Comparison of ENCODE assay signal across 25 mouse cellular contexts in the genomic region with DNA sequence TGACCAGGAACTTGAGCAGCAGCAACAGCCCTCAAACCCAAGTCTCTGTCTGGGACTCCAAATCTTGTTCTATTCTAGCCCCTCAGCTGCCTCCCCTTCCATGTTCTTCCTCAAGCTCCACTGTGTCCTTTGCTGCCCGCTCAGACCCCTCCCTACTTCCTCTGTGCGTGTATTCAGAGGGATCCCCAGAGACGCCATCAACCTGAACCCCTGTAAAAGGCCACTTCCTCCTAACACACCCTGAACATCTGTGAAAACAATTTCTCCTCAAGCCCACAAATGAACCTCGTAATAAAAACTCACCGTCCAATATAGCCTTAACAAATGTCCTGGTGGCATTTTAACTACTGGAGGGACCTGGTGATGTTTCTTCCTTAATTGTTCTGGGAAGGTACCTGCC.
DNase-seq lines count a peak whose midpoint lies in the region; ATAC-seq and TF ChIP-seq lines count a peak whose summit lies in the region.
"Had no signal": no experiment of that assay in that cellular context is flagged by ENCODE, and none has a peak within 500 bp of the region (broad histone marks: within the 10 kb centered on the region; RNA-seq: fewer than 3 reads in every experiment).

No protein-coding gene starts in this region.

- H3K4me1 ChIP-seq in heart, adult 2 months (ENCODE audit: control insufficient read depth, insufficient read depth, low read length), result peaks cover 1% of the 10 kb centered on the region; the same call in 1 of the 2 replicates
- peaks cover 6% of the 10 kb centered on the region; the same call in 1 of the 2 replicates for H3K4me1 ChIP-seq in brown adipose tissue, adult 24 weeks (ENCODE audit: control insufficient read depth, insufficient read depth, insufficient read length, low read length)
- peaks cover 25% of the 10 kb centered on the region for H3K4me1 ChIP-seq in limb, embryonic 13.5 days
- H3K4me1 ChIP-seq in liver, embryonic 11.5 days (replicated peaks; ENCODE audit: control insufficient read depth, insufficient read depth, low read length), result no peaks in the 10 kb centered on the region
- no peaks in the 10 kb centered on the region for H3K4me1 ChIP-seq in forebrain, embryonic 14.5 days (ENCODE audit: control insufficient read depth, insufficient read depth, low read length)
- H3K4me1 ChIP-seq: heart, embryonic 15.5 days; lung, embryonic 15.5 days had no signal

- H3K4me3 ChIP-seq in heart, adult 2 months, result no peak overlapping the region
- no peak overlapping the region for H3K4me3 ChIP-seq in brown adipose tissue, adult 24 weeks (ENCODE audit: insufficient read depth, low read depth, low read length)
- H3K4me3 ChIP-seq in limb, embryonic 13.5 days, result no peak overlapping the region
- no peak overlapping the region for H3K4me3 ChIP-seq in liver, embryonic 11.5 days (ENCODE audit: low read depth, low read length)
- no peak overlapping the region for H3K4me3 ChIP-seq in forebrain, embryonic 14.5 days (ENCODE audit: low read depth, low read length)
- H3K4me3 ChIP-seq: embryonic facial prominence, embryonic 12.5 days; forebrain, embryonic 15.5 days; heart, embryonic 15.5 days; lung, embryonic 15.5 days had no signal

- no peak for TF ChIP-seq EP300 in heart, adult 2 months (IDR thresholded peaks at IDR 0.05; ENCODE audit: insufficient read depth, low read depth, low read length)

- no peaks in the 10 kb centered on the region for H3K27me3 ChIP-seq in heart, adult 2 months (ENCODE audit: control insufficient read depth, insufficient read depth, low read length)
- no peaks in the 10 kb centered on the region for H3K27me3 ChIP-seq in limb, embryonic 13.5 days
- H3K27me3 ChIP-seq in liver, embryonic 11.5 days (replicated peaks; ENCODE audit: control insufficient read depth, insufficient read depth, low read length), result no peaks in the 10 kb centered on the region
- no peaks in the 10 kb centered on the region for H3K27me3 ChIP-seq in forebrain, embryonic 14.5 days (replicated peaks; ENCODE audit: control insufficient read depth, insufficient read depth, low read length)
- H3K27me3 ChIP-seq: forebrain, embryonic 15.5 days; heart, embryonic 15.5 days; lung, embryonic 15.5 days had no signal

- no peaks in the 10 kb centered on the region for H3K79me2 ChIP-seq in heart, adult 2 months (replicated peaks; ENCODE audit: control insufficient read depth, insufficient read depth, low read length)

- H3K4me2 ChIP-seq in limb, embryonic 13.5 days (replicated peaks), result no peak overlapping the region
- no peak overlapping the region for H3K4me2 ChIP-seq in liver, embryonic 11.5 days
- no peak overlapping the region for H3K4me2 ChIP-seq in forebrain, embryonic 14.5 days (ENCODE audit: low read length)
- H3K4me2 ChIP-seq: embryonic facial prominence, embryonic 12.5 days; forebrain, embryonic 15.5 days; heart, embryonic 15.5 days; lung, embryonic 15.5 days; midbrain, embryonic 11.5 days had no signal

- TF ChIP-seq POLR2A in heart, adult 2 months (IDR thresholded peaks at IDR 0.05; ENCODE audit: insufficient read depth, low read depth, low read length), result no peak

- no peaks in the 10 kb centered on the region for H3K36me3 ChIP-seq in heart, adult 2 months (ENCODE audit: control insufficient read depth, insufficient read depth, low read length)
- H3K36me3 ChIP-seq in limb, embryonic 13.5 days, result no peaks in the 10 kb centered on the region
- no peaks in the 10 kb centered on the region for H3K36me3 ChIP-seq in liver, embryonic 11.5 days (ENCODE audit: control insufficient read depth, insufficient read depth, low read length)
- no peaks in the 10 kb centered on the region for H3K36me3 ChIP-seq in forebrain, embryonic 14.5 days (ENCODE audit: control insufficient read depth, insufficient read depth, low read length)
- H3K36me3 ChIP-seq: embryonic facial prominence, embryonic 12.5 days; forebrain, embryonic 15.5 days; heart, embryonic 15.5 days; lung, embryonic 15.5 days had no signal

- WGBS in heart, adult 2 months, result 34% methylated on average over 5 of the region's 5 CpGs
- 23% methylated on average over 5 of the region's 5 CpGs for WGBS in limb, embryonic 13.5 days
- WGBS in liver, embryonic 11.5 days, result 74% methylated on average over 5 of the region's 5 CpGs
- 89% methylated on average over 5 of the region's 5 CpGs for WGBS in forebrain, embryonic 14.5 days

- H3K9me3 ChIP-seq in limb, embryonic 13.5 days, result peaks cover 19% of the 10 kb centered on the region
- H3K9me3 ChIP-seq in liver, embryonic 11.5 days (ENCODE audit: control insufficient read depth, low read length), result no peaks in the 10 kb centered on the region
- peaks cover 14% of the 10 kb centered on the region for H3K9me3 ChIP-seq in forebrain, embryonic 14.5 days (replicated peaks; ENCODE audit: control insufficient read depth, low read length)
- H3K9me3 ChIP-seq: heart, embryonic 15.5 days; lung, embryonic 15.5 days had no signal

- peak overlapping the region; percentile 6; the same call in 1 of the 2 replicates for H3K27ac ChIP-seq in heart, adult 2 months
- peak overlapping the region; percentile 69 for H3K27ac ChIP-seq in brown adipose tissue, adult 24 weeks (replicated peaks; ENCODE audit: low read depth, low read length)
- 0 out of 2 replicates have a peak overlapping the region, but pooled peaks have one; percentile 11 for H3K27ac ChIP-seq in limb, embryonic 13.5 days
- H3K27ac ChIP-seq in liver, embryonic 11.5 days (ENCODE audit: low read depth, low read length), result no peak overlapping the region
- no peak overlapping the region for H3K27ac ChIP-seq in forebrain, embryonic 14.5 days (ENCODE audit: low read depth, low read length)
- H3K27ac ChIP-seq: embryonic facial prominence, embryonic 12.5 days; forebrain, embryonic 15.5 days; heart, embryonic 15.5 days; lung, embryonic 15.5 days had no signal

- H3K9ac ChIP-seq in heart, adult 2 months (ENCODE audit: low read depth, low read length), result no peak overlapping the region
- no peak overlapping the region for H3K9ac ChIP-seq in limb, embryonic 13.5 days
- no peak overlapping the region for H3K9ac ChIP-seq in liver, embryonic 11.5 days (ENCODE audit: low read depth, low read length)
- no peak overlapping the region for H3K9ac ChIP-seq in forebrain, embryonic 14.5 days (ENCODE audit: low read length)
- H3K9ac ChIP-seq: embryonic facial prominence, embryonic 12.5 days; forebrain, embryonic 15.5 days; heart, embryonic 15.5 days; lung, embryonic 15.5 days had no signal

- DNase-seq in gastrocnemius, adult 18-20 months (ENCODE audit: low spot score), result peak; percentile 15
- DNase-seq in gastrocnemius, postnatal 14 days, result no peak
- DNase-seq in heart, adult 2 months, result peak; percentile 23 to 50
- no peak for DNase-seq in heart, postnatal 36 days
- no peak for DNase-seq in liver, embryonic 11.5 days (ENCODE audit: low spot score)
- DNase-seq in forebrain, embryonic 14.5 days (ENCODE audit: low spot score), result no peak
- DNase-seq: adrenal gland, postnatal 14 days; cerebellum, adult 18-20 months; cerebellum, postnatal 10 days; gastrocnemius, postnatal 36 days; kidney, adult 18-20 months; kidney, postnatal 36 days; right cerebral cortex, adult 18-20 months; spleen, adult 18-20 months; thymus, postnatal 14 days had no signal

- no peak for ATAC-seq in limb, embryonic 13.5 days (ENCODE audit: low FRiP score, low read depth)
- ATAC-seq in liver, embryonic 11.5 days (replicated peaks; ENCODE audit: low FRiP score), result no peak
- no peak for ATAC-seq in forebrain, embryonic 14.5 days
- ATAC-seq: CD4-positive, CD25-positive, alpha-beta regulatory T cell, adult 4 months; forebrain, embryonic 15.5 days; hindbrain, embryonic 16.5 days; midbrain, embryonic 16.5 days had no signal

- intact Hi-C loops in gastrocnemius, postnatal 14 days (cut with DNase I; ENCODE audit: low total_unique reads), result no loop called here
- intact Hi-C loops in heart, adult 2 months (cut with DNase I), result no loop called here
- intact Hi-C loops in heart, postnatal 36 days (cut with DNase I), result no loop called here

- no peak for TF ChIP-seq CTCF in heart, adult 2 months (IDR thresholded peaks at IDR 0.05)

Comparison
In these comparisons a context has a peak if more than half of its experiments do, and no peak if none do; other contexts are left out.
1. DNase-seq: peak in gastrocnemius, adult 18-20 months (single experiment) and heart, adult 2 months (2 of 2); none in gastrocnemius, postnatal 14 days (single experiment), heart, postnatal 36 days (0 of 2), liver, embryonic 11.5 days (single experiment) and forebrain, embryonic 14.5 days (single experiment).
2. H3K27ac ChIP-seq: peak in heart, adult 2 months (single experiment), brown adipose tissue, adult 24 weeks (single experiment) and limb, embryonic 13.5 days (single experiment); none in liver, embryonic 11.5 days (single experiment) and forebrain, embryonic 14.5 days (single experiment).